Mouse (Mus musculus) induced T-regulatory cell, adult 2 months (primary cell): ENCODE data around the gene Hsf4.
"Not testable (repeated sequence)": the region's sequence is repeated elsewhere in the genome, so short reads cannot be mapped to it uniquely, and the experiment has no call there.

Source experiments
- DNase-seq: peaks from one replicate; pipeline ENCODE4 v3.0.0-alpha.2; 2012; ENCODE audit warnings: low read depth

Gene Hsf4

GRCm38 (mm10) chr8:105269461-105269947, at the start of gene Hsf4:
TSS of gene Hsf4 (plus strand) at chr8:105269801.
- DNase-seq, result peak; percentile 59

- DNase-seq, result no peak
Measured at GRCm38 (mm10) chr8:105223850-105224249, 45.8 kb upstream of the Hsf4 start.

- peak; percentile 97 for DNase-seq
Measured at GRCm38 (mm10) chr8:105224413-105225271, 45.0 kb upstream of the Hsf4 start, which contains the start of gene D230025D16Rik. TSS of gene D230025D16Rik (plus strand) at chr8:105225145.

- no peak for DNase-seq
Measured at GRCm38 (mm10) chr8:105225272-105225593, 44.4 kb upstream of the Hsf4 start.

- peak; percentile 40 for DNase-seq
Measured at GRCm38 (mm10) chr8:105225917-105226316, 43.7 kb upstream of the Hsf4 start.

GRCm38 (mm10) chr8:105231503-105232320, 37.9 kb upstream of the Hsf4 start:
- DNase-seq, result no peak

- not testable (repeated sequence) for DNase-seq
Measured at GRCm38 (mm10) chr8:105232321-105232693, 37.3 kb upstream of the Hsf4 start.

GRCm38 (mm10) chr8:105233126-105233935, 36.3 kb upstream of the Hsf4 start:
- DNase-seq, result no peak

GRCm38 (mm10) chr8:105235206-105235605, 34.4 kb upstream of the Hsf4 start:
- DNase-seq, result no peak

GRCm38 (mm10) chr8:105237442-105238142, 32.0 kb upstream of the Hsf4 start:
- no peak for DNase-seq

- no peak for DNase-seq
Measured at GRCm38 (mm10) chr8:105241016-105241415, 28.6 kb upstream of the Hsf4 start.

- DNase-seq, result no peak
Measured at GRCm38 (mm10) chr8:105251954-105252353, 17.6 kb upstream of the Hsf4 start.

- no peak for DNase-seq
Measured at GRCm38 (mm10) chr8:105252680-105253537, 16.7 kb upstream of the Hsf4 start.

GRCm38 (mm10) chr8:105253766-105254151, 15.8 kb upstream of the Hsf4 start:
- no peak for DNase-seq

GRCm38 (mm10) chr8:105254152-105254965, 15.2 kb upstream of the Hsf4 start:
- DNase-seq, result peak; percentile 91

GRCm38 (mm10) chr8:105254966-105255350, 14.6 kb upstream of the Hsf4 start, which contains the start of gene B3gnt9:
TSS of gene B3gnt9 (minus strand) at chr8:105255153.
- peak; percentile 71 for DNase-seq

- DNase-seq, result no peak
Measured at GRCm38 (mm10) chr8:105257318-105258114, 12.1 kb upstream of the Hsf4 start.

GRCm38 (mm10) chr8:105258911-105259720, 10.5 kb upstream of the Hsf4 start:
- no peak for DNase-seq
